Mouse (Mus musculus) MEL (cell line): ENCODE results near the gene Kcnh4. TPM values are rescaled to one million over a fixed set of nuclear protein-coding genes. Genes with fewer than 3 reads are reported as not detected.

Experiments used
- DNase-seq: peaks from one replicate; pipeline ENCODE4 v3.0.0; 2011; ENCODE audit warnings: low read depth, low spot score
- H3K27ac ChIP-seq: 2 replicates; pipeline ENCODE4 v1.5.1; 2012; ENCODE audit warnings: low read depth, mild to moderate bottlenecking, control low read depth, low read length, moderate library complexity; ENCODE audit not compliant: control insufficient read depth
- H3K27me3 ChIP-seq, 2 experiments: fragments of 150-350 bp in 1 of 2; sonication (generic) in 1 of 2; 2 replicates each; pipeline ENCODE4 v1.6.1; 2012; ENCODE audit warnings: low read length in 2 of 2, mild to moderate bottlenecking in 2 of 2, improper control_type of control experiment in 1 of 2, moderate library complexity in 1 of 2; ENCODE audit not compliant: insufficient read depth in 2 of 2, control insufficient read depth in 1 of 2
- H3K36me3 ChIP-seq, 2 experiments: 2 replicates each; pipeline ENCODE4 v1.6.1; 2012 to 2014; ENCODE audit warnings: low read length in 2 of 2, improper control_type of control experiment in 1 of 2, inconsistent platforms in 1 of 2, mild to moderate bottlenecking in 1 of 2; ENCODE audit not compliant: insufficient read depth in 2 of 2, control insufficient read depth in 1 of 2
- H3K4me1 ChIP-seq, 2 experiments: fragments of 150-350 bp in 1 of 2; sonication (generic) in 1 of 2; 2 replicates each; pipeline ENCODE4 v1.6.1; 2012; ENCODE audit warnings: low read length in 2 of 2, improper control_type of control experiment in 1 of 2, mild to moderate bottlenecking in 1 of 2; ENCODE audit not compliant: insufficient read depth in 2 of 2, control insufficient read depth in 1 of 2
- H3K4me3 ChIP-seq, 2 experiments: fragments of 150-350 bp in 1 of 2; sonication (generic) in 1 of 2; 2 replicates each; pipeline ENCODE4 v1.5.1; 2012; ENCODE audit warnings: low read depth in 2 of 2, low read length in 2 of 2, mild to moderate bottlenecking in 2 of 2, moderate library complexity in 2 of 2, control low read depth in 1 of 2, improper control_type of control experiment in 1 of 2; ENCODE audit not compliant: control insufficient read depth in 1 of 2, insufficient read depth in 1 of 2
- H3K79me2 ChIP-seq: 2 replicates; pipeline ENCODE4 v1.6.1; 2012; ENCODE audit warnings: mild to moderate bottlenecking, low read length, moderate library complexity; ENCODE audit not compliant: control insufficient read depth, poor library complexity, insufficient read depth
- H3K9ac ChIP-seq: 2 replicates; pipeline ENCODE4 v1.6.1; 2012; ENCODE audit warnings: low read depth, mild to moderate bottlenecking, control low read depth, low read length, moderate library complexity; ENCODE audit not compliant: control insufficient read depth, poor library complexity, severe bottlenecking
- H3K9me3 ChIP-seq: fragments of 150-350 bp; sonication (generic); replicated peaks from 2 replicates; pipeline ENCODE4 v1.6.1; 2012; ENCODE audit warnings: mild to moderate bottlenecking, low read length, improper control_type of control experiment, moderate library complexity; ENCODE audit not compliant: insufficient read depth
- BHLHE40 ChIP-seq: IDR thresholded peaks from 2 replicates; pipeline ENCODE4 v1.6.1; 2012; ENCODE audit warnings: low read depth, mild to moderate bottlenecking, inconsistent platforms, low read length, improper control_type of control experiment, borderline replicate concordance
- CHD2 ChIP-seq: IDR thresholded peaks from 2 replicates; pipeline ENCODE4 v1.6.1; 2011; ENCODE audit warnings: low read length, improper control_type of control experiment
- ELF1 ChIP-seq: IDR thresholded peaks from 2 replicates; pipeline ENCODE4 v1.6.1; 2014; ENCODE audit warnings: low read depth, mild to moderate bottlenecking, inconsistent platforms, low read length, improper control_type of control experiment, moderate library complexity
- ETS1 ChIP-seq: IDR thresholded peaks from 2 replicates; pipeline ENCODE4 v1.6.1; 2012; ENCODE audit warnings: low read depth, mild to moderate bottlenecking, inconsistent platforms, low read length, improper control_type of control experiment, moderate library complexity
- GATA1 ChIP-seq: IDR thresholded peaks from 2 replicates; pipeline ENCODE4 v1.6.1; 2011; ENCODE audit warnings: low read depth, low read length, improper control_type of control experiment
- KAT2A ChIP-seq: conservative IDR thresholded peaks from 2 replicates; pipeline ENCODE4 v1.6.1; 2012; ENCODE audit warnings: low read depth, low read length, improper control_type of control experiment, inconsistent platforms
- MAX ChIP-seq: IDR thresholded peaks from 2 replicates; pipeline ENCODE4 v1.6.1; 2011; ENCODE audit warnings: low read length, improper control_type of control experiment
- MEF2A ChIP-seq: IDR thresholded peaks from 2 replicates; pipeline ENCODE4 v1.6.1; 2014; ENCODE audit warnings: low read depth, mild to moderate bottlenecking, inconsistent platforms, low read length, improper control_type of control experiment; ENCODE audit not compliant: poor library complexity, insufficient replicate concordance, severe bottlenecking; ENCODE audit errors: extremely low read depth
- MXI1 ChIP-seq: IDR thresholded peaks from 2 replicates; pipeline ENCODE4 v1.6.1; 2011; ENCODE audit warnings: mild to moderate bottlenecking, low read depth, low read length, improper control_type of control experiment
- MYC ChIP-seq: IDR thresholded peaks from 2 replicates; pipeline ENCODE4 v1.6.1; 2011; ENCODE audit warnings: low read depth, mild to moderate bottlenecking, low read length, improper control_type of control experiment, moderate library complexity
- POLR2AphosphoS2 ChIP-seq: IDR thresholded peaks from 2 replicates; pipeline ENCODE4 v1.6.1; 2011; ENCODE audit warnings: low read length, improper control_type of control experiment
- POLR2AphosphoS5 ChIP-seq: IDR thresholded peaks from 2 replicates; pipeline ENCODE4 v1.6.1; 2012; ENCODE audit warnings: low read depth, borderline replicate concordance, mild to moderate bottlenecking, inconsistent platforms, low read length, moderate library complexity, mixed read lengths
- RAD21 ChIP-seq: IDR thresholded peaks from 2 replicates; pipeline ENCODE4 v1.6.1; 2011; ENCODE audit warnings: mild to moderate bottlenecking, low read depth, low read length, improper control_type of control experiment
- RCOR1 ChIP-seq: IDR thresholded peaks from 2 replicates; pipeline ENCODE4 v1.6.1; 2012; ENCODE audit warnings: low read depth, mild to moderate bottlenecking, inconsistent platforms, low read length, improper control_type of control experiment
- SIN3A ChIP-seq: IDR thresholded peaks from 2 replicates; pipeline ENCODE4 v1.6.1; 2012; ENCODE audit warnings: low read length, improper control_type of control experiment, inconsistent platforms
- SMC3 ChIP-seq: IDR thresholded peaks from 2 replicates; pipeline ENCODE4 v1.6.1; 2011; ENCODE audit warnings: low read depth, low read length, improper control_type of control experiment
- TBP ChIP-seq: IDR thresholded peaks from 2 replicates; pipeline ENCODE4 v1.8.0; 2011; ENCODE audit warnings: low read depth, low read length, improper control_type of control experiment
- TCF12 ChIP-seq: IDR thresholded peaks from 2 replicates; pipeline ENCODE4 v1.6.1; 2014; ENCODE audit warnings: low read depth, mild to moderate bottlenecking, inconsistent platforms, low read length, improper control_type of control experiment, moderate library complexity
- UBTF ChIP-seq: IDR thresholded peaks from 2 replicates; pipeline ENCODE4 v1.6.1; 2012; ENCODE audit warnings: low read depth, mild to moderate bottlenecking, inconsistent platforms, low read length, improper control_type of control experiment, moderate library complexity, borderline replicate concordance; ENCODE audit not compliant: insufficient read depth
- USF1 ChIP-seq: IDR thresholded peaks from 2 replicates; pipeline ENCODE4 v1.6.1; 2014; ENCODE audit warnings: low read depth, mild to moderate bottlenecking, inconsistent platforms, low read length, improper control_type of control experiment, moderate library complexity
- USF2 ChIP-seq, 2 experiments: IDR thresholded peaks; 2 replicates each; pipeline ENCODE4 v1.6.1; 2011 to 2012; ENCODE audit warnings: improper control_type of control experiment in 2 of 2, low read length in 2 of 2, borderline replicate concordance in 1 of 2, inconsistent platforms in 1 of 2, low read depth in 1 of 2, mild to moderate bottlenecking in 1 of 2; ENCODE audit not compliant: insufficient read depth in 1 of 2
- ZKSCAN1 ChIP-seq: IDR thresholded peaks from 2 replicates; pipeline ENCODE4 v1.6.1; 2012; ENCODE audit warnings: low read depth, mild to moderate bottlenecking, inconsistent platforms, low read length, improper control_type of control experiment, moderate library complexity
- ZMIZ1 ChIP-seq: IDR thresholded peaks from 2 replicates; pipeline ENCODE4 v1.6.1; 2012; ENCODE audit warnings: low read depth, mild to moderate bottlenecking, inconsistent platforms, low read length, improper control_type of control experiment, moderate library complexity
- ZNF384 ChIP-seq: IDR thresholded peaks from 2 replicates; pipeline ENCODE4 v1.6.1; 2012; ENCODE audit warnings: low read depth, mild to moderate bottlenecking, inconsistent platforms, low read length, improper control_type of control experiment
- polyA plus RNA-seq, 2 experiments: library from polyadenylated mRNA; stranded (reverse) in 1 of 2; unstranded in 1 of 2; fragments of >175 nt in 1 of 2; fragments of >200 nt in 1 of 2; gene quantifications; 2 replicates each; pipeline versions ENCODE4 v1.2.1 to v1.2.4; 2012; ENCODE audit warnings: low replicate concordance in 2 of 2, low read depth in 1 of 2; ENCODE audit not compliant: insufficient read length in 2 of 2, insufficient read depth in 1 of 2, missing spikeins in 1 of 2
- total RNA-seq: library from RNA; depleted of rRNA; stranded (reverse); fragments of 300-350 nt; gene quantifications from 2 replicates; pipeline ENCODE4 v1.2.3, GENCODE M21; 2012

Kcnh4 gene
- total and polyA plus RNA-seq, 3 experiments: 0.04 to 0.08 TPM; not detected in 1

DNA sequence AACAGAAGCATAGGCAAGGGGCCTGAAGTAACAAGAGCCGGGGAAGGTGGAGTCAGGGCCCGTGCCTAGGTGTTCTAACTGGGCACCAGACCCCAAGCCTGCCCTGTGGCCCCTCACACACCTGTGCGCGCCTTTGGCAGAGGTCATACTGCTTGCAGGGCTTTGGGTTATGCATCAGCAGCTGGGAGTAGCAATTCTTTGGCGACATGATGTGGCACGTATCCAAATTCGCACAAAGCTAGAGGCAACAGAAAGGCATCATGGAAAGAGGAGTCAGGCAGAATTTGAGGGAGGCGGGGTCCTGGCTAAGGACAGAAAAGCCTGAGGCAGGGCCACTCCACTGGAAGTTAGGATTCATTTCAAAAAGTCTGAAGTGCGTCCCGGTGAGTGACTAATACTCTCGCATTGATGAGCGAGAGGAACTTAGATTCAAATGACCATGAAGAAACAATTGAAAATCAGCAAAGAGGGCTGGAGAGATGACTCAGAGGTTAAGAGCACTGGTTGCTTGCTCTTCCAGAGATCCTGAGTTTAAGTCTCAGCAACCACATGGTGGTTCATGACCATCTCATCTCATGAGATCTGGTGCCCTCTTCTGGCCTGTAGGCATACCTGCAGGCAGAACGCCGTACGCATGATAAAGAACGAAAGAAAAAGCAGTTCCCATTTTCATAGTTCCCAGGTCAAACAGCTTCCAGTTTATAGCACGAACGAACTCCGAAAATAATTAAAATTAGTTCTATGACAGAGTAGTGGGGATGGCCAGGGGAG, 57.5 kb downstream of the Kcnh4 start (continued):
- TF ChIP-seq ELF1 (no peak), CHD2 (no peak), UBTF (no peak), MYC (peak; percentile 100)

DNA sequence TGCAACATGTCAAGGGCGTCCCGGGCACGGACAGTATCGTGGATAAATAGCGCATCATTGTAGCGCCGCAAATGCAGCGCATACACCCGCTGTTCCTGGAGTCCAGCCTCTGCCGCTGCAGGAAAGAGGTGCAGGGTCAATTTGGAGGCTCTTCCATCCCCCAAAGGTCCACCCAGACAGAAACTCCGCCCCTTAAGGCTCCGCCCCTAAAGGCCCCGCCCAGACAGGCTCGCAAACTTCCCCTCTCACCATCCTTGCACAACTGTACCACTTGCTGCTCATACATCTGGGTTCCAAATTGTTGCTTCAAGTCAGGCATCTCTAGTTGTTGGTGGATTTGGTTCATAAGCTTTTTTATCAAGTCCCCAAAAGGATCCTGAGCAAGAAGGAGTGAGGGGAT, 58.4 kb downstream of the Kcnh4 start:
- Histone ChIP-seq H3K27ac (no peak overlapping the region), H3K27me3 (no peaks in the 10 kb centered on the region), H3K36me3 (peaks cover 0 to 12% of the 10 kb centered on the region in 2 experiments; a peak in 2 of 4 replicates), H3K79me2 (no peaks in the 10 kb centered on the region), H3K4me1 (peaks cover 3 to 7% of the 10 kb centered on the region in 2 experiments; a peak in 3 of 4 replicates), H3K9ac (no peak overlapping the region), H3K9me3 (no peaks in the 10 kb centered on the region), H3K4me3 (no peak overlapping the region)
- peak; percentile 71 for DNase-seq
- TF ChIP-seq SMC3 (peak; percentile 12; the same call in 1 of the 2 replicates), POLR2AphosphoS5 (no peak), MEF2A (no peak), RAD21 (no peak)

DNA sequence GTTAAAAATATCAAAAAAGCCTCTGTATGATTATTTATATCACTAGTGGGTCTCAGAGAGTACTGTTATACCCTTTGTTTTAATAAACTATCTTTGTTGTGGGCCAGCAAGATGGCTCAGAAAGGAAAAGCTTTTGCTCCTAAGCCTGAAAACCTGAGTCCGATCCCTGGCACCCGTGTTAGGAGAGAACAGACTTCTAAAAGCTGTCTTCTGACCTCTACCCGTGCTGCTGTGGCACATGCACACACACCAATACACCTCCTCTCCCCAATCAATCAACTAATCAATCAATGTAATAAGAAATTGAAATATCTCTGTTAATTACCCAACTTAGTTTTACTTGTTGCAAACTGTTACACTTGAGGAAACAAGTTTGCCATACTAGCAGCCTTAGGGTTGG, 59.0 kb downstream of the Kcnh4 start:
- no peak overlapping the region for H3K4me3 ChIP-seq
- peaks cover 3 to 7% of the 10 kb centered on the region in 2 experiments; a peak in 3 of 4 replicates for H3K4me1 ChIP-seq
- no peak for DNase-seq
- H3K36me3 ChIP-seq: peaks cover 0 to 12% of the 10 kb centered on the region in 2 experiments; a peak in 2 of 4 replicates
- H3K27me3 ChIP-seq: no peaks in the 10 kb centered on the region
- no peaks in the 10 kb centered on the region for H3K9me3 ChIP-seq
- TF ChIP-seq TCF12 (no peak), TBP (no peak), USF1 (no peak), MAX (no peak), ELF1 (no peak), BHLHE40 (no peak), ETS1 (no peak), KAT2A (no peak), ZNF384 (no peak), POLR2AphosphoS2 (no peak), RAD21 (no peak), MYC (no peak), MXI1 (no peak), SIN3A (no peak), ZMIZ1 (no peak), GATA1 (no peak), ZKSCAN1 (no peak), RCOR1 (no peak), USF2 (IDR thresholded peaks at IDR 0.05; ENCODE audit: borderline replicate concordance in 1 of 2, insufficient read depth in 1 of 2, low read depth in 1 of 2, low read length in 2 of 2) (no peak)
- no peaks in the 10 kb centered on the region for H3K79me2 ChIP-seq
- no peak overlapping the region for H3K9ac ChIP-seq
- no peak overlapping the region for H3K27ac ChIP-seq
